Mouse (Mus musculus) right cerebral cortex, postnatal 14 days (tissue): ENCODE data around the gene Scarf1.

Experiments used
- DNase-seq: peaks from one replicate; pipeline ENCODE4 v3.0.0; 2022

Gene Scarf1

DNA sequence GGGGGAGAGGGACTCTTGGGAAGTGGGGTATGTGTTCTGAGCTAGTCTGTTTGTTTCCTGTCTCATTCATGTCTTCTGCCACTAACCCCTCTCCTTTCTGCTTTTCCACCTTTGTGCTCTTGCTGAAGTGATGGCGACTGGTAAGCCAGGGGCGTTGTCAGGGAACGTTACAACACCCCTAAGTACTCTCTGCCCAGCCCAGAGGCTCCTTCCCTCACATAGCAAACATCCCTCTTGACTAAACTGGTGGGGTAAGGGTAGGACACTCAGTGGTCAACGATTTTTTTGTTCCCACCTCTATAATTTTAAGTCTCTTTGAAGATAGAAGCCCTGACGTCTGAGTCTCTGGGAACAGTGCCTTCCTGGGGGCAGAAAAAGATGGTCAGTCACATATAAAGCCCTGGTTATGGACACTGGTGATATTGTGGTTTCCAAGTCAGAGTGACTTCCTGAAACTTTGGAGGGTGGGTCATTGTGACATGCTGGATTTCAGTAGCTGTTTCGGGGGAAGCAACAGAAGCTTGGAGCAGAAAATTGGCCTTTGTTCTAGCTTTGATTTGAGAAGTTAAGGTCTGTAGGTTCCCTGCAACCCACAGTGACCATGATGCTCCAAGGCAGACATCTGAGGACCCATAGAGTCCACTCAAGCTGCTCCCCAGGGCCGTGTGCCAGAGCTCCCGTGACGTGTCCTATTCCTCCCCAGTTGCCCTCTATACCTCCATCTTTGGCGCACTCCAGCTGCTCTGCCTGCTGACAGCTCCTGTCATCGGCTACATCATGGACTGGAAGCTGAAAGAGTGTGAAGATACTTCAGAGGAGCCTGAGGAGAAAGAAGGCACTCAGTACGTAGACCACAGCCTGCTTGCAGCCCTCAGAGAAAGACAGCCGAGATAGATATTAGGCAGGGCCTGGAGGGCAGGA lies 53.2 kb downstream of the Scarf1 start:
- DNase-seq = no peak

DNA sequence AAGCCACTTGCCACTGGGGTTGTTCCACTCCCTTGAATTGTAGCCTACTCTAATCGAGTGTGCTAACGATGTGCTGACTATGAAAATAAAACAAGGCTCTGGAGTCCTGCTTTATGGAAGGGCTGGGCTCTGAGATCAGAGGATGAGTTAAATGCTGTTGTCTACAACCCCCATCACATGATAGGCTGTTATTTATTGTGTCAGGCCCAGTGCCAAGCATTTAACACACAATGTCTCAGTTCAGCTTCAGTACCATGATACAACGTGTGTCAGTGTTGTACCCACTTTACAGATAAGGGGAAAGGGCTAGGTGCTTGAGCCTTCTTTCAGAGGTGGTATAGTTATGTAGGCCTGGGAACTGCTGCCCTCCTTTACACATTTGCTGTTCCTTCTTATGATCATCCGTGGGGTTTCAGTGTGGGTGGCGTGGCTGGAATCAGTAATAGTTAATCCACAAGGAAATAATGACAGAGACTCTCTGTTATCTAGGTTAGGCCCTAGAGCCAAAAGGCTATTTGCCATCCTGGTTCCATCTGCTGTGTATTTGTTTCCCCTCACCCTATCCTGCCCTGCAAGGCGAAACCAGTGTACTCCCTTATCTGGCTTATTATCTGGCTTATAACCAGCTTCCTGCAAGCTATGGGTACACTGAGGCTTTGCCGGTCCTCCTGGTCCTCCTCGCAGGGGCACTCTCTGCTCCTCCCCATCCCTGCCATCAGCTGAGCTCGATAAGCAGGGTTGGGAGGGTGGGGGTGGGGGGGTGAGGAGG lies 54.2 kb downstream of the Scarf1 start:
- DNase-seq = no peak

DNA sequence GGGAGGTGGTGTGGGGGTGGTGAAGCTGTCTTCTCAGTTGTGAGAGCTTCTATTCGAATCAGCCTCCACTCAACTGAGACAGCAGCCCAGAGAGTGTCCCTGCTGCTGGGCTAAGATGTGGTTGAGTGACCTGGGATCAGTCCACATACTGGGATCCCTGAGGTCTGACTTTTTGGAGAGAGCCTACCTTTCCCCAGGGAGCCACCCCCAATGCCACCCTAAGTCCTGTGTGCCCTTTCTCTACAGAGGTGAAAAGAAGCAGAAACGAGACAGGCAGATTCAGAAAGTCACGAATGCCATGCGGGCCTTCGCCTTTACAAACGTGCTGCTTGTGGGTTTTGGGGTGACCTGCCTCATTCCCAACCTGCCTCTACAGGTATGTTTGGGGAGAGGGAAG lies 54.8 kb downstream of the Scarf1 start:
- DNase-seq = no peak

DNA sequence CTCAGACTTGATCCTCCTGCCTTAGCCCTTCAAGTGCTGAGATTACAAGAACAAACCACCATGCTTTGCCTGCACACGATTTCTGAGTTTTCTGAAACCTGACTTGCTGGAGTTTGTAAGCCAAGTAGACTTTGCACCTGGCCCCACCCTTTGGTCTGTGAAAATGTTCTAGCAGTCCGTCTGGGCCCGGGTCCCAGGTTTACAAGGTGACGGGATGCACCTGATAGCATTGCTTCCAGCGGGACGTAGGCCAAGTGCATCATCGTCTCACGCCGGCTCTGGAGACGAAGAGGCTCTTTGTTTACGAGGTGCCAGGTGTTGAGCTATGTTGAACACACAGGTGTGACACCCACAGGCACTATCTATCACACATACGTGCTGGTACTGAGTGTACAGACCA lies 55.6 kb downstream of the Scarf1 start:
- no peak for DNase-seq

DNA sequence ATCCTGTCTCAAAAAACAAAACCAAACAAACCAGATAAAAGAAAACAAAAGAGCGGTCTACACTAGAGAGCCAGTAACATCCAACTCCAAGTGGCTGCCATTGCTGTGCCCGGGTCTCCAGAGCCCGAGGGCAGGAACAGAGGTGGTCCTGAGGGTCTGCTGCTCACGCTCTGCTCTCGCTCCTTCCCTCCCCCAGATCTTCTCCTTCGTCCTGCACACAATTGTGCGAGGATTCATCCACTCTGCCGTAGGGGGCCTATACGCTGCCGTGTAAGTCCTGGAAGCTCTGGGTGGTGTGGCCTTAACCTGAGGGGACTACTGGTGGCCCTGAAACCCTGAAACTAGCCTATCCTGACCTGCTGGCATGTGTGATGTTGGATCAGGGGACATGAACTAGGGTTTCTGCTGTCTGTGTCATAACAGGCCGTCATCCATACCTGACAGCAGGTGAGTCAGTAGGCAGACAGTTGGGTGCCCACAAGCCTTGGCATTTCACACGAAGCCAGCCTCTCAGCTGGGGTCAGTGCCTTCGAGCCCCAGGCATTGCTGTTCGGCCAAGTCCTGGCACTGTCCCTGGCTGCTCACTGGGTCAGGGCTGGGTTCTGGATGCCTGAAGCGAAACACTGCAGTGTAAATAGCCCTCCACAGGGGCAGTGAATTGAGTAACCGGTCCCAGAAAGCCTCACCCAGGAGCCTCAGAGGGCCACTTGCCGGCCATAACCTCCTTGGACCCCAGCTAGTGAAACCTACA lies 57.2 kb downstream of the Scarf1 start:
- no peak for DNase-seq

DNA sequence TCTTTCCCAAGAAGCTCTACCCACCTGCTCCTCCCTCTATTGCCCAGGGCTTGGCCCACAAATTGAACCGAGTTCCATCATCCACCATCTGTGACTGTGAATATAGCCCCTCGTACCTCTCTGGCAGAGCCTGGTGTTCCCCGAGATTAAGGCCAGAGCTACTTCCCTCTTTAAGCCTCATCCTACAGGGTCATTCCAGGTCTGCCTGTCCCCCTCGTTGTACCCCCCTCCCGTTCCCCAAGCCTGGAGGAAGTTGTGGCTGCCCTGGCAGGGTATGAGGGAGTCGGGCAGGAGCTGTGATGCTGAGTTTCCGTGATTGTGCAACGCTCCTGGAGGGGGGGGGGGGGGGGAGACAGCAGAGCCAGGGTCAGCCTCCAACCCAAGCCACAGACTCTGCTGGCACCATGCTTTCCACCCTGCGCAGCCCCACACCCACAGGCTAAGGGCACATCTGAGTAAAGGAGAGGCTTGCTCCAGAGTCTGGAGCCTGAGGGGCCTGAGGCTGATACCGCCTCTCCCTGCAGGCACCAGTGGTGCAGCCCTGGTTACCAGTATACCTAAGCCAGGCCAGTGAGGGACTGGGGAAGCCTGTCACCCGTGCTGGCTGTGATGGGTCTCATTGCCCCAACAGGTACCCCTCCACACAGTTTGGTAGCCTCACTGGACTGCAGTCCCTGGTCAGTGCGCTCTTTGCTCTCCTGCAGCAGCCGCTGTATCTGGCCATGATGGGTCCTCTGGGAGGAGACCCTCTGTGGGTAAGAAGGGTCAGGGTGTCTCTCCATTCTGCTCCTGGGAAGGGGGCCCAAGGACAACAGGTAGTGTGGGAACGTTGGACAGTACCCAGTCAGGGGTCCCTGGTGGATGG lies 58.0 kb downstream of the Scarf1 start:
- no peak for DNase-seq

DNA sequence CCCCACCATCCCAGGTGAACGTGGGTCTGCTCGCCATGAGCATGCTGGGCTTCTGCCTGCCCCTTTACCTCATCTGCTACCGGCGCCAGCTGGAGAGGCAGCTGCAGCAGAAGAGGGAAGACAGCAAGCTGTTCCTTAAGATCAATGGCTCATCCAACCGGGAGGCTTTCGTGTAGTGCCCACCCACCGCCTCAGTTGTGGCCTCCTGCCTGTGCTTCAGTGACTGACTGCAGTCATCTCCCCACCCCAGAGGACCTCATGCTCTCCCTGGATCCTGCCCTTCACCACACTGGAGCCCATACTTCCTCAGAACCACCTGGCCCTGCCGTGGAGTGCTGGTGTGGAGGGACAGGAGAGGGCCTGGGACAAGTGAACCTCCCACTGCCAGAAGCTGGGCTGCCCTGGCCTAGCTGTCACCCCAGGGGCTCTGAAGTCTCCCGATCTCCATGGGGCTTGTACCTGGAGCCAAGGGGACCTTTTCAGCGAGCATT lies 59.0 kb downstream of the Scarf1 start:
- DNase-seq = peak; percentile 47

DNA sequence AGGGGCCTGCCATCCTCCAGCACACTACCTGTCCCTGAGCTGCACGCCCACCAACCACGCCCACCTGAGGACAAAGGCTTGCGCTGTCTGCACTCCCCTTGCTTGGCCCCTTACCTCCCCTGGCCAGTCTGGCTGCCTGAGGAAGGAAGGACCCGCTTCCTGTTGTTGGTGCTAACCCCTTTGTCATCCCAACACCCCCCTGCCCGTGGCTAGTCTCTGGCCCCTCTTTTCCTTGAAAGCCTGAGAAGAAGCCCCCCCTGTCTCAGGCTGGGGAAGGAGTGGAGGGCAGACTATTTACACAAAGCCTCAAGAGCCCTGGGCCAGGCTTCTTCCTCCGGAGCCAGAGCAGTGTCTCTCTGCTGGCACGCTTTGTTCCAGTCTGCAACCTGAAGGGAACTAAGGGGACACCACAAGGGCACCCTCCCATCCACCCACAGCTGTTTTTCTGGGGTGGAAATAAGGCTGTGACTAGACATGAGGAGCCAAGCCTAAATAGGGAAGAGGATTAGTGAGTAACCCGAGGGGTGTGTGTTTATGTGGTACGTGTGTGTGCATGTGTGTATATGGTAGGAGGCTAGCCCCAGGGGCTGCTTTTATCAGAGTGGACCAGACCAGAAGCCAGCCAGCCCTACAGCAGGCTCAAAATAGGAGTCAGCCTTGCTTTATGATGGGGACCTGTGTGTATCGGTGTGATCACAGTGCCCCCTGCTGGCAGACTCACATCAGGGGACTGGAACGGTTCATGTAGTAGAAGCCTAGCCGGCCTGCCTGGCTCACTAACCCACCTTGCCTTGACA lies 59.7 kb downstream of the Scarf1 start:
- DNase-seq = peak; percentile 94

DNA sequence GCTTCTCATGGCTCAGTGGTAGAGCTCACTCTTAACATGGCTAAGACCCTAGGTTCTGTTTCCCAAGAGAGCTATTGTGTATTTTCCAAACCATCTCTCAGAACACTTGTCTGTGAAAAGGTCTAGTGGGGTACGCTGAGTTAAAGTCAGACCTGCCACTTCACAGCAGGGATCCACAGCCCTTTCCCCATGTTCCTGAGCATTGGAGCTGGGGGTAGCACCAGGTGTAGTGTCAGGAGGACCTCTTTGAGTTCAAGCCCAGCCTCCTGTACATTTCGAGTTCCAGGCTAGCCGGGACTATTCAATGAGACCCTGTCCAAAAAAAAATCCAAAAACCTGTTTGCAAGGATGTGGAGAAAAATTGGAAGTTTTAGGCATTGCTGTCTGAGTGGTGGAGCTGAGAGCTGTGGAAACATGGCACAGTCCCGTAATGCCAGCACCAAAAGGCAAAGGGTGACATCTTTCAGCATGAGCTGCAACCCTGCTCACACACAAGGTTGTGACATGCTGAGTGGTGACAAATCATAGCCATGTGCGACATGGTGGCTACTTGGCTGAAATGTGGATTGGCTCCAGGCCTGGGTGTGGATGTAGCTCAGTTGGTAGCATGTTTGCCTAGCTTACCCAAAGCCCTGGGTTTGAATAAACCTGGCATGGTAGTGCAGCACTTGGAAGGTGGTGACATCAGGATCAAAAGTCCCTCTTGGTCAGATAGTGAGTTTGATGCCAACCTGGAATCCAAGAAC lies 61.2 kb downstream of the Scarf1 start:
- no peak for DNase-seq

DNA sequence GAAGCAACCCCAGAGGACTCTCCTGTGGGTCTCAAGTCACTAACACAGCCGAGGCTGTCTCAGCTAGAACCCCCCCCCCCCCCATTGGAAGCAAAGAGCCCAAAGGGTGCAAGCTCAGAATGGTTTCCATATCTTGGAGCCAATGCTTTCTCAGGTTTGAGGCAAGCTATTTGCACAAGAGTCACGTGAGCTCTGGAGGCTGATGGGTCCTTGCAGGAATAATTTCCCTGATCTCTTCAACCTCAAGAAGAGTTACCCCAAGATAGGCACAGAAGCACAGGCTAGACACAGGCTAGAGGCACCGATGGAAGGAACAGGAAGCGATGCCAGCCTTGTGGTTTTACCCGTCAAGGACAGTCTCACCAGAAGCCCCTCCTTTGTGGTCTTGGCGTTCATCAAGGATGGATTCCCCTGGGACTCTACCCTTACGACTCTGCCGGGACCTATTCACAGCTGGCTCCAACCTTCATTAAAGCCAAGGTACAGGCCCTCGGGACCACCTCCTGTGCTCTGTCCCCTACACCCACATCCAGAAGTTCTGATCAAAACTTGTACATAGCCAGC lies 62.3 kb downstream of the Scarf1 start:
- DNase-seq = no peak
